Mouse (Mus musculus) liver, embryonic 14.5 days (tissue): ENCODE data around the gene Myo18b.

Experiments
- CTCF ChIP-seq: IDR thresholded peaks from 2 replicates; pipeline ENCODE4 v1.5.1; 2016; ENCODE audit warnings: antibody characterized with exemption, low read depth, control low read depth
- EP300 ChIP-seq: IDR thresholded peaks from 2 replicates; pipeline ENCODE4 v1.6.1; 2016; ENCODE audit warnings: antibody characterized with exemption, low read depth

GRCm38 (mm10) chr5:112924806-112925205 is 28.6 kb upstream of the Myo18b start:
- TF ChIP-seq CTCF: no peak
- no peak for TF ChIP-seq EP300
